Mouse (Mus musculus): ENCODE measurements at regions not wholly inside any gene's neighbourhood (a gene's known extent, or its start where the extent isn't known, plus 50 kb on each side); places are given as distances from the start of the nearest gene placed in this dataset.

DNA sequence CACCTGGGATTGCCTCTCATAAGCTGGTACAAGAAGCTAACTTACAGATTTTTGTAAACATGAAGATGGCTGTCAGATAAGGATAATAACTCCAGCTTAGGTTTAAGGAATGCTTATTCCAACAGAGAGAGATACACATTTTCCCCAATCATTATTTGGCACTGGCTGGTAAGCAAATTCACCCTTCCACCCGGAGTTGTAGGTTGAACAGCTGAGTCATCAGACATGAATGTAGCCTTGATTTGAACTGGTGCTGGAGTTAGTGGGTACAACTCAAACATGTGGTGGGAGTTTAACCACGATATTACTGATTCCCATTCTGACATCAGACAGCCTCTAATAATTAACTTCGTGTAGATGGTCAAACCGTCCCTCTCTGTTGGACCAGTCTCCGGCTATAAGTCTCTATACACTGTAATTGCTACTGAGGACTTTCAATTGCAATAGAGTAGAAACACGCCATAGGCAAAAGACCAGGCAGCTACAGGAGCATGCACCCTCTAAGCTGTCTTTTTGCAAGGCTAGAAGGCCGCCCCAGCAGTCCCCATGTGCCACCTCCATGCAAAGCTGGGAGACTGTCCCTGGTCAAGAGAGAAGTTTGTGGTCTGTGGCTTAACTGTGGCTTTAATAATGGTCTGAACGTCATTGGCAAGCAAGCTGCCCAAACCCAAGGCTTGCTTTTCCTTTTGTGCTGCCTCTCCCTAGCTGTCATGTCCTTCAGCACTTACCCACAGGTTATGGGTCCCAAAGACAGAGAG is 868.4 kb downstream of the Zfp704 start:
- TF ChIP-seq CTCF (IDR thresholded peaks at IDR 0.05; ENCODE audit: low read depth) = no peak
- peaks cover 3% of the 10 kb centered on the region; the same call in 1 of the 2 replicates for H3K4me1 ChIP-seq (ENCODE audit: insufficient read depth)
- no peak overlapping the region for H3K9ac ChIP-seq
- no peaks in the 10 kb centered on the region for H3K9me3 ChIP-seq (ENCODE audit: low read depth, low read length)
- H3K4me2 ChIP-seq = no peak overlapping the region
- no peak overlapping the region for H3K4me3 ChIP-seq (ENCODE audit: low read depth, low read length)
- WGBS = 76% methylated on average over 8 of the region's 8 CpGs
- no peak overlapping the region for H3K27ac ChIP-seq (ENCODE audit: low read depth)
- H3K27me3 ChIP-seq (ENCODE audit: insufficient read depth, low read length) = no peaks in the 10 kb centered on the region
- DNase-seq (no peak), ATAC-seq (ENCODE audit: insufficient read depth) (no peak)
- no peaks in the 10 kb centered on the region for H3K36me3 ChIP-seq (ENCODE audit: insufficient read depth)

- no peak overlapping the region for H3K9ac ChIP-seq
- H3K4me3 ChIP-seq (ENCODE audit: low read depth, low read length) = no peak overlapping the region
- ATAC-seq (ENCODE audit: insufficient read depth) (no peak), DNase-seq (no peak)
- no peak overlapping the region for H3K27ac ChIP-seq (ENCODE audit: low read depth)
- no peaks in the 10 kb centered on the region for H3K9me3 ChIP-seq (ENCODE audit: low read depth, low read length)
- H3K27me3 ChIP-seq (ENCODE audit: insufficient read depth, low read length) = no peaks in the 10 kb centered on the region
- 64% methylated on average over 5 of the region's 5 CpGs for WGBS
- peaks cover 7% of the 10 kb centered on the region; the same call in 1 of the 2 replicates for H3K4me1 ChIP-seq (ENCODE audit: insufficient read depth)
- no peak for TF ChIP-seq CTCF (IDR thresholded peaks at IDR 0.05; ENCODE audit: low read depth)
- H3K4me2 ChIP-seq = no peak overlapping the region
- no peaks in the 10 kb centered on the region for H3K36me3 ChIP-seq (ENCODE audit: insufficient read depth)
Measured at GRCm38 (mm10) chr3:8740710-8741109, 869.2 kb downstream of the Zfp704 start.

- TF ChIP-seq CTCF (IDR thresholded peaks at IDR 0.05; ENCODE audit: low read depth) = no peak
- no peaks in the 10 kb centered on the region for H3K27me3 ChIP-seq (ENCODE audit: insufficient read depth, low read length)
- 67% methylated on average over 14 of the region's 14 CpGs for WGBS
- DNase-seq = no peak
- H3K36me3 ChIP-seq (ENCODE audit: insufficient read depth) = no peaks in the 10 kb centered on the region
- peaks cover 7% of the 10 kb centered on the region; the same call in 1 of the 2 replicates for H3K4me1 ChIP-seq (ENCODE audit: insufficient read depth)
- no peak overlapping the region for H3K4me3 ChIP-seq (ENCODE audit: low read depth, low read length)
- no peak for ATAC-seq (ENCODE audit: insufficient read depth)
- H3K9ac ChIP-seq = no peak overlapping the region
- no peaks in the 10 kb centered on the region for H3K9me3 ChIP-seq (ENCODE audit: low read depth, low read length)
- H3K4me2 ChIP-seq = no peak overlapping the region
- no peak overlapping the region for H3K27ac ChIP-seq (ENCODE audit: low read depth)
Measured at GRCm38 (mm10) chr3:8739299-8739698, 870.6 kb downstream of the Zfp704 start.

GRCm38 (mm10) chr3:8736239-8736953 is 873.5 kb downstream of the Zfp704 start:
- H3K4me2 ChIP-seq = peak overlapping the region; percentile 18; the same call in 1 of the 2 replicates
- no peak overlapping the region for H3K4me3 ChIP-seq (ENCODE audit: low read depth, low read length)
- no peaks in the 10 kb centered on the region for H3K36me3 ChIP-seq (ENCODE audit: insufficient read depth)
- TF ChIP-seq CTCF (IDR thresholded peaks at IDR 0.05; ENCODE audit: low read depth) = no peak
- DNase-seq (peak; percentile 77), ATAC-seq (ENCODE audit: insufficient read depth) (peak; percentile 95)
- no peak overlapping the region for H3K9ac ChIP-seq
- no peaks in the 10 kb centered on the region for H3K9me3 ChIP-seq (ENCODE audit: low read depth, low read length)
- no peaks in the 10 kb centered on the region for H3K27me3 ChIP-seq (ENCODE audit: insufficient read depth, low read length)
- H3K4me1 ChIP-seq (ENCODE audit: insufficient read depth) = peaks cover 7% of the 10 kb centered on the region; the same call in 1 of the 2 replicates
- WGBS = 19% methylated on average over 10 of the region's 10 CpGs
- H3K27ac ChIP-seq (ENCODE audit: low read depth) = peak overlapping the region; percentile 52; the same call in 1 of the 2 replicates

DNA sequence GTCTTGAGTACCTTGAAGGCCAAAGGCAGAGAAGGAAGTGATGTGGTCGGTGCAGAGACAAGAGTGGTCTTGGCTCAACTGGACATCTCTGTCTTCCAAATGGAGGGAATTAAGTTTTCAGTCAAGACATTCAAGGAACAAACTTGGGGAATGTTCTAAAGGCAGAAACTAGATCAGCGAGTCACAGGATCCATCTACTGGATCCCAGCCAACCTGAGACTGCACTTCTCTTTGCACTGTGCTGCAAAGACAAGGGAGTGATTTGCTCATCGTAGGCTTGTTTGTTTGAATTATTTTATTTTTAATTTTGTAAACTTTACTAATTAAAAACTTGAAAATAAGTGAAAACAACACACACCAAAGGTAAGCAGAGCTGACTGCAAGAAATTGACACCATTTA is 875.8 kb downstream of the Zfp704 start:
- no peak overlapping the region for H3K27ac ChIP-seq (ENCODE audit: low read depth)
- DNase-seq (peak; percentile 66), ATAC-seq (ENCODE audit: insufficient read depth) (no peak)
- WGBS = 49% methylated on average over 3 of the region's 3 CpGs
- H3K4me2 ChIP-seq = no peak overlapping the region
- no peaks in the 10 kb centered on the region for H3K27me3 ChIP-seq (ENCODE audit: insufficient read depth, low read length)
- no peaks in the 10 kb centered on the region for H3K9me3 ChIP-seq (ENCODE audit: low read depth, low read length)
- H3K4me3 ChIP-seq (ENCODE audit: low read depth, low read length) = no peak overlapping the region
- TF ChIP-seq CTCF (IDR thresholded peaks at IDR 0.05; ENCODE audit: low read depth) = no peak
- no peak overlapping the region for H3K9ac ChIP-seq
- H3K36me3 ChIP-seq (ENCODE audit: insufficient read depth) = no peaks in the 10 kb centered on the region
- H3K4me1 ChIP-seq (ENCODE audit: insufficient read depth) = peaks cover 7% of the 10 kb centered on the region; the same call in 1 of the 2 replicates

DNA sequence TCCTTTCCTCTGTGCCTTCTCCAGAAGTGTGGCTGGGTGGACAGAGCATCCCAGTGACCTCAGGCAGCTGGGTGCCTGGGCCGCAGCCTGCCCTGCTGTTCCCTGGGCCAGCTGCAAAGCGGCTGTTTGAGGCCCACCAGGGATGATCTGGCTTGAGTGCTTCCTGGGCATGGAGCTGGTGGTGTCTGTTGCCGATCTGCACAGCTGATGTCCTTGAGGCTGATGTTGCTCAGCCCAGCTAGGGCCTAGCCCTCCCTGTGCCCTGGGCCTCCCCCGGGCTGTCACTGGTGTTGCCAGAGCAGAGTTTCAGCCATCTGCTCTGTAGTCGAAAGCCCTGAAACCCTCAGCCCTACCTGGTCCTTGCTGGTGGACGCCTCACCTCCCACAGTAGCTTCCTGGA is 878.5 kb downstream of the Zfp704 start:
- Histone ChIP-seq H3K4me2 (no peak overlapping the region), H3K4me1 (ENCODE audit: insufficient read depth) (peaks cover 4% of the 10 kb centered on the region; the same call in 1 of the 2 replicates), H3K27me3 (ENCODE audit: insufficient read depth, low read length) (no peaks in the 10 kb centered on the region), H3K27ac (ENCODE audit: low read depth) (no peak overlapping the region), H3K9ac (no peak overlapping the region), H3K36me3 (ENCODE audit: insufficient read depth) (no peaks in the 10 kb centered on the region), H3K9me3 (ENCODE audit: low read depth, low read length) (no peaks in the 10 kb centered on the region), H3K4me3 (ENCODE audit: low read depth, low read length) (no peak overlapping the region)
- no peak for DNase-seq
- ATAC-seq (ENCODE audit: insufficient read depth) = no peak
- no peak for TF ChIP-seq CTCF (IDR thresholded peaks at IDR 0.05; ENCODE audit: low read depth)
- WGBS = 63% methylated on average over 6 of the region's 6 CpGs
